Mouse (Mus musculus): ENCODE data around the gene Slc10a4. TPM values are rescaled to one million over a fixed set of nuclear protein-coding genes. Genes with fewer than 3 reads are reported as not detected.

Slc10a4 gene
- polyA plus RNA-seq, 1 experiment from 2014 or later = 37.6 TPM

GRCm38 (mm10) chr5:73047651-73048245, 41.1 kb downstream of the Slc10a4 start:
- H3K36me3 ChIP-seq (replicated peaks; ENCODE audit: control insufficient read depth, insufficient read depth) = peaks cover 87% of the 10 kb centered on the region
- WGBS = 89% methylated on average over 7 of the region's 7 CpGs
- no peak for ATAC-seq (ENCODE audit: low FRiP score)

GRCm38 (mm10) chr5:73053933-73054332, 47.2 kb downstream of the Slc10a4 start:
- peaks cover 90% of the 10 kb centered on the region for H3K36me3 ChIP-seq (replicated peaks; ENCODE audit: control insufficient read depth, insufficient read depth)
- H3K27ac ChIP-seq = no peak overlapping the region
- no peak overlapping the region for H3K9ac ChIP-seq
- H3K4me3 ChIP-seq (replicated peaks; ENCODE audit: low read length) = no peak overlapping the region
- no peak for ATAC-seq (ENCODE audit: low FRiP score)
- no peak for DNase-seq (ENCODE audit: low spot score)
- 97% methylated on average over 8 of the region's 8 CpGs for WGBS
- no peak overlapping the region for H3K4me2 ChIP-seq (replicated peaks)
- H3K27me3 ChIP-seq (ENCODE audit: control insufficient read depth, insufficient read depth, low read length) = no peaks in the 10 kb centered on the region
- no peaks in the 10 kb centered on the region for H3K9me3 ChIP-seq (ENCODE audit: control insufficient read depth, low read length)
- H3K4me1 ChIP-seq (replicated peaks; ENCODE audit: control insufficient read depth, insufficient read depth, low read length) = no peaks in the 10 kb centered on the region

More at GRCm38 (mm10) chr5:73047651-73048245, 41.1 kb downstream of the Slc10a4 start:
- H3K9me3 ChIP-seq (ENCODE audit: control insufficient read depth, low read length) = no peaks in the 10 kb centered on the region
- no peak overlapping the region for H3K27ac ChIP-seq
- no peaks in the 10 kb centered on the region for H3K27me3 ChIP-seq (ENCODE audit: control insufficient read depth, insufficient read depth, low read length)
- DNase-seq (ENCODE audit: low spot score) = no peak
- no peak overlapping the region for H3K4me2 ChIP-seq (replicated peaks)
- no peaks in the 10 kb centered on the region for H3K4me1 ChIP-seq (replicated peaks; ENCODE audit: control insufficient read depth, insufficient read depth, low read length)
- no peak overlapping the region for H3K9ac ChIP-seq
- H3K4me3 ChIP-seq (replicated peaks; ENCODE audit: low read length) = no peak overlapping the region

- Histone ChIP-seq H3K27me3 (ENCODE audit: control insufficient read depth, insufficient read depth, low read length) (no peaks in the 10 kb centered on the region), H3K4me3 (replicated peaks; ENCODE audit: low read length) (no peak overlapping the region), H3K4me1 (replicated peaks; ENCODE audit: control insufficient read depth, insufficient read depth, low read length) (no peaks in the 10 kb centered on the region; the same call in 1 of the 2 replicates), H3K9me3 (ENCODE audit: control insufficient read depth, low read length) (no peaks in the 10 kb centered on the region), H3K9ac (no peak overlapping the region), H3K27ac (no peak overlapping the region), H3K36me3 (replicated peaks; ENCODE audit: control insufficient read depth, insufficient read depth) (peaks cover 65% of the 10 kb centered on the region), H3K4me2 (replicated peaks) (no peak overlapping the region)
- WGBS = 96% methylated on average over 6 of the region's 6 CpGs
- ATAC-seq (ENCODE audit: low FRiP score) (no peak), DNase-seq (ENCODE audit: low spot score) (no peak)
Measured at GRCm38 (mm10) chr5:73056457-73056856, 49.8 kb downstream of the Slc10a4 start.

- peaks cover 60% of the 10 kb centered on the region for H3K36me3 ChIP-seq (replicated peaks; ENCODE audit: control insufficient read depth, insufficient read depth)
- H3K9me3 ChIP-seq (ENCODE audit: control insufficient read depth, low read length) = no peaks in the 10 kb centered on the region
- 96% methylated on average over 5 of the region's 5 CpGs for WGBS
- no peaks in the 10 kb centered on the region for H3K27me3 ChIP-seq (ENCODE audit: control insufficient read depth, insufficient read depth, low read length)
- no peak overlapping the region for H3K27ac ChIP-seq
- DNase-seq (ENCODE audit: low spot score) (no peak), ATAC-seq (ENCODE audit: low FRiP score) (no peak)
- no peaks in the 10 kb centered on the region; the same call in 1 of the 2 replicates for H3K4me1 ChIP-seq (replicated peaks; ENCODE audit: control insufficient read depth, insufficient read depth, low read length)
- no peak overlapping the region for H3K4me3 ChIP-seq (replicated peaks; ENCODE audit: low read length)
- no peak overlapping the region for H3K4me2 ChIP-seq (replicated peaks)
- H3K9ac ChIP-seq = no peak overlapping the region
Measured at GRCm38 (mm10) chr5:73056937-73057336, 50.3 kb downstream of the Slc10a4 start.

GRCm38 (mm10) chr5:73061506-73062155, 54.9 kb downstream of the Slc10a4 start:
- Histone ChIP-seq H3K4me3 (replicated peaks; ENCODE audit: low read length) (no peak overlapping the region), H3K9me3 (ENCODE audit: control insufficient read depth, low read length) (no peaks in the 10 kb centered on the region), H3K36me3 (replicated peaks; ENCODE audit: control insufficient read depth, insufficient read depth) (peaks cover 43% of the 10 kb centered on the region), H3K4me2 (replicated peaks) (no peak overlapping the region), H3K27ac (no peak overlapping the region), H3K4me1 (replicated peaks; ENCODE audit: control insufficient read depth, insufficient read depth, low read length) (no peaks in the 10 kb centered on the region; the same call in 1 of the 2 replicates), H3K9ac (no peak overlapping the region), H3K27me3 (ENCODE audit: control insufficient read depth, insufficient read depth, low read length) (no peaks in the 10 kb centered on the region)
- 41% methylated on average over 11 of the region's 11 CpGs for WGBS
- ATAC-seq (ENCODE audit: low FRiP score) (peak; percentile 31; the same call in 1 of the 2 replicates), DNase-seq (ENCODE audit: low spot score) (peak; percentile 35)

Other genes with a start within 250 kb of the Slc10a4 start
- 7.6 and 8.8 TPM in 2 replicates for gene Tec, start 138.4 kb upstream of the Slc10a4 start, polyA plus RNA-seq (2014; fragmentation: Nextera tagmentation; extraction: Ambion mirVana)
- 24.6 and 29.6 TPM in 2 replicates for gene Slain2, start 92.6 kb upstream of the Slc10a4 start, polyA plus RNA-seq (2014; fragmentation: Nextera tagmentation; extraction: Ambion mirVana)
- gene Gm10135, start 32.2 kb upstream of the Slc10a4 start, polyA plus RNA-seq (2014; fragmentation: Nextera tagmentation; extraction: Ambion mirVana) = not detected in 2 replicates
- gene Fryl, start 249.7 kb downstream of the Slc10a4 start, polyA plus RNA-seq (2014; fragmentation: Nextera tagmentation; extraction: Ambion mirVana) = 40.7 and 45.2 TPM in 2 replicates

All from hindbrain, embryonic 14.5 days (tissue).